Mouse (Mus musculus) intestine, embryonic 16.5 days (tissue): ENCODE results near the gene Slc16a7. TPM values are rescaled to one million over a fixed set of nuclear protein-coding genes. Genes with fewer than 3 reads are reported as not detected.

Experiments
- ATAC-seq: fragments of 200-750 bp; cut with Nextera tagmentation; 2 replicates; pipeline ENCODE4 v1.8.0; 2017; ENCODE audit warnings: moderate TSS enrichment, moderate library complexity
- H3K27ac ChIP-seq: fragments of 300-500 bp; sonication (generic); 2 replicates; pipeline ENCODE4 v1.5.1; 2014; ENCODE audit warnings: mild to moderate bottlenecking, low read length
- H3K27me3 ChIP-seq: fragments of 300-500 bp; sonication (generic); replicated peaks from 2 replicates; pipeline ENCODE4 v1.6.1; 2014; ENCODE audit warnings: low read length, control low read depth, mixed read lengths; ENCODE audit not compliant: control insufficient read depth, insufficient read depth
- H3K36me3 ChIP-seq: fragments of 300-500 bp; sonication (generic); 2 replicates; pipeline ENCODE4 v1.6.1; 2014; ENCODE audit warnings: low read length, control low read depth; ENCODE audit not compliant: control insufficient read depth, insufficient read depth
- H3K4me1 ChIP-seq: fragments of 300-500 bp; sonication (generic); 2 replicates; pipeline ENCODE4 v1.6.1; 2014; ENCODE audit warnings: low read length, control low read depth, mixed read lengths; ENCODE audit not compliant: control insufficient read depth, insufficient read depth
- H3K4me2 ChIP-seq: fragments of 300-500 bp; sonication (generic); 2 replicates; pipeline ENCODE4 v1.6.1; 2014; ENCODE audit warnings: low read depth, low read length, control low read depth
- H3K4me3 ChIP-seq: fragments of 300-500 bp; sonication (generic); 2 replicates; pipeline ENCODE4 v1.5.1; 2014; ENCODE audit warnings: mild to moderate bottlenecking, low read length
- H3K9ac ChIP-seq: fragments of 300-500 bp; sonication (generic); 2 replicates; pipeline ENCODE4 v1.6.1; 2014; ENCODE audit warnings: low read depth, low read length
- H3K9me3 ChIP-seq: fragments of 300-500 bp; sonication (generic); 2 replicates; pipeline ENCODE4 v1.6.1; 2016; ENCODE audit warnings: low read length, control low read depth; ENCODE audit not compliant: control insufficient read depth
- WGBS: fragments of 180-500 bp; shearing (Covaris S2); extraction: QIAGEN DNeasy Blood & Tissue Kit; methylation state at CpG from one replicate; pipeline ENCODE4 v1.1.7; 2014; 5-methylcytosine and 5-hydroxymethylcytosine counted together
- polyA plus RNA-seq: library from polyadenylated mRNA; unstranded; fragments of >200 nt; fragmentation: Nextera tagmentation; extraction: Ambion mirVana; gene quantifications from 2 replicates; pipeline ENCODE4 v1.2.1, GENCODE M21; 2015

Slc16a7 gene
- polyA plus RNA-seq, 1 experiment from 2014 or later: 4.2 TPM

- no peak overlapping the region for H3K9ac ChIP-seq
- no peak overlapping the region for H3K27ac ChIP-seq
- H3K4me1 ChIP-seq: no peaks in the 10 kb centered on the region
- no peaks in the 10 kb centered on the region for H3K9me3 ChIP-seq
- no peaks in the 10 kb centered on the region for H3K27me3 ChIP-seq
- no peaks in the 10 kb centered on the region for H3K36me3 ChIP-seq
- WGBS: 80% methylated on average over 14 of the region's 14 CpGs
- peak; percentile 12 for ATAC-seq
- no peak overlapping the region for H3K4me3 ChIP-seq
- H3K4me2 ChIP-seq: no peak overlapping the region
Measured at GRCm38 (mm10) chr10:125265467-125265866, 123.8 kb downstream of the Slc16a7 start.

- no peak overlapping the region for H3K4me2 ChIP-seq
- H3K36me3 ChIP-seq: no peaks in the 10 kb centered on the region
- WGBS: 60% methylated on average over 4 of the region's 4 CpGs
- H3K4me3 ChIP-seq: no peak overlapping the region
- no peaks in the 10 kb centered on the region for H3K9me3 ChIP-seq
- H3K27me3 ChIP-seq: no peaks in the 10 kb centered on the region
- H3K27ac ChIP-seq: no peak overlapping the region
- no peak for ATAC-seq
- H3K9ac ChIP-seq: no peak overlapping the region
- no peaks in the 10 kb centered on the region for H3K4me1 ChIP-seq
Measured at GRCm38 (mm10) chr10:125264938-125265337, 124.3 kb downstream of the Slc16a7 start.

- 93% methylated on average over 4 of the region's 4 CpGs for WGBS
- Histone ChIP-seq H3K36me3 (no peaks in the 10 kb centered on the region), H3K27me3 (no peaks in the 10 kb centered on the region), H3K9me3 (no peaks in the 10 kb centered on the region), H3K9ac (no peak overlapping the region), H3K4me3 (no peak overlapping the region), H3K4me1 (no peaks in the 10 kb centered on the region), H3K27ac (no peak overlapping the region), H3K4me2 (no peak overlapping the region)
- ATAC-seq: no peak
Measured at GRCm38 (mm10) chr10:125255904-125256303, 133.4 kb downstream of the Slc16a7 start.

- no peak for ATAC-seq
- no peak overlapping the region for H3K4me2 ChIP-seq
- H3K9ac ChIP-seq: no peak overlapping the region
- no peaks in the 10 kb centered on the region for H3K27me3 ChIP-seq
- no peak overlapping the region for H3K4me3 ChIP-seq
- no peak overlapping the region for H3K27ac ChIP-seq
- H3K4me1 ChIP-seq: no peaks in the 10 kb centered on the region
- no peaks in the 10 kb centered on the region for H3K9me3 ChIP-seq
- H3K36me3 ChIP-seq: no peaks in the 10 kb centered on the region
- WGBS: 67% methylated on average over 2 of the region's 2 CpGs
Measured at GRCm38 (mm10) chr10:125214536-125214935, 174.7 kb downstream of the Slc16a7 start.

GRCm38 (mm10) chr10:125213805-125214204 is 175.5 kb downstream of the Slc16a7 start:
- no peaks in the 10 kb centered on the region for H3K9me3 ChIP-seq
- no peaks in the 10 kb centered on the region for H3K36me3 ChIP-seq
- no peak overlapping the region for H3K4me2 ChIP-seq
- WGBS: 98% methylated on average over 3 of the region's 3 CpGs
- no peaks in the 10 kb centered on the region for H3K4me1 ChIP-seq
- no peak overlapping the region for H3K27ac ChIP-seq
- no peak overlapping the region for H3K4me3 ChIP-seq
- no peak overlapping the region for H3K9ac ChIP-seq
- no peak for ATAC-seq
- no peaks in the 10 kb centered on the region for H3K27me3 ChIP-seq

- Histone ChIP-seq H3K4me1 (no peaks in the 10 kb centered on the region), H3K27ac (no peak overlapping the region), H3K4me2 (no peak overlapping the region), H3K9me3 (no peaks in the 10 kb centered on the region), H3K36me3 (no peaks in the 10 kb centered on the region), H3K27me3 (no peaks in the 10 kb centered on the region), H3K4me3 (no peak overlapping the region), H3K9ac (no peak overlapping the region)
- WGBS: 59% methylated on average over 5 of the region's 5 CpGs
- no peak for ATAC-seq
Measured at GRCm38 (mm10) chr10:125187544-125187943, 201.7 kb downstream of the Slc16a7 start.

GRCm38 (mm10) chr10:125185387-125185786 is 203.9 kb downstream of the Slc16a7 start:
- no peaks in the 10 kb centered on the region for H3K9me3 ChIP-seq
- H3K4me1 ChIP-seq: no peaks in the 10 kb centered on the region
- H3K36me3 ChIP-seq: no peaks in the 10 kb centered on the region
- no peak overlapping the region for H3K4me2 ChIP-seq
- H3K27ac ChIP-seq: no peak overlapping the region
- no peaks in the 10 kb centered on the region for H3K27me3 ChIP-seq
- ATAC-seq: no peak
- WGBS: 90% methylated on average over 4 of the region's 4 CpGs
- no peak overlapping the region for H3K4me3 ChIP-seq
- no peak overlapping the region for H3K9ac ChIP-seq

GRCm38 (mm10) chr10:125184146-125184545 is 205.1 kb downstream of the Slc16a7 start:
- no peaks in the 10 kb centered on the region for H3K9me3 ChIP-seq
- H3K4me1 ChIP-seq: no peaks in the 10 kb centered on the region
- H3K27ac ChIP-seq: no peak overlapping the region
- no peak for ATAC-seq
- no peak overlapping the region for H3K4me3 ChIP-seq
- H3K4me2 ChIP-seq: no peak overlapping the region
- no peaks in the 10 kb centered on the region for H3K27me3 ChIP-seq
- H3K9ac ChIP-seq: no peak overlapping the region
- H3K36me3 ChIP-seq: no peaks in the 10 kb centered on the region
- 46% methylated on average over 5 of the region's 5 CpGs for WGBS

GRCm38 (mm10) chr10:125182545-125182944 is 206.7 kb downstream of the Slc16a7 start:
- H3K27me3 ChIP-seq: no peaks in the 10 kb centered on the region
- ATAC-seq: no peak
- WGBS: 88% methylated on average over 3 of the region's 3 CpGs

GRCm38 (mm10) chr10:125177782-125178181 is 211.5 kb downstream of the Slc16a7 start:
- 89% methylated on average over 2 of the region's 2 CpGs for WGBS

More at GRCm38 (mm10) chr10:125182545-125182944, 206.7 kb downstream of the Slc16a7 start:
- Histone ChIP-seq H3K9me3 (no peaks in the 10 kb centered on the region), H3K9ac (no peak overlapping the region), H3K4me1 (no peaks in the 10 kb centered on the region), H3K27ac (no peak overlapping the region), H3K36me3 (no peaks in the 10 kb centered on the region), H3K4me3 (no peak overlapping the region), H3K4me2 (no peak overlapping the region)

More at GRCm38 (mm10) chr10:125177782-125178181, 211.5 kb downstream of the Slc16a7 start:
- no peak overlapping the region for H3K4me2 ChIP-seq
- H3K9me3 ChIP-seq: no peaks in the 10 kb centered on the region
- ATAC-seq: no peak
- H3K27me3 ChIP-seq: no peaks in the 10 kb centered on the region
- H3K4me3 ChIP-seq: no peak overlapping the region
- H3K9ac ChIP-seq: no peak overlapping the region
- no peaks in the 10 kb centered on the region for H3K4me1 ChIP-seq
- no peaks in the 10 kb centered on the region for H3K36me3 ChIP-seq
- no peak overlapping the region for H3K27ac ChIP-seq
